Mouse (Mus musculus): ENCODE measurements around the gene Specc1. TPM values are rescaled to one million over a fixed set of nuclear protein-coding genes. Genes with fewer than 3 reads are reported as not detected.

Gene Specc1
- total and polyA plus RNA-seq, 3 experiments = 2.5 to 5.8 TPM; not detected in 1

GRCm38 (mm10) chr11:62177395-62178113, 221.0 kb downstream of the Specc1 start:
- Histone ChIP-seq H3K4me3 (ENCODE audit: control insufficient read depth in 1 of 2, insufficient read depth in 1 of 2, low read depth in 2 of 2, low read length in 2 of 2) (no peak overlapping the region), H3K27me3 (ENCODE audit: control insufficient read depth in 1 of 2, insufficient read depth in 2 of 2, low read length in 2 of 2) (no peaks in the 10 kb centered on the region), H3K9me3 (replicated peaks; ENCODE audit: insufficient read depth, low read length) (no peaks in the 10 kb centered on the region), H3K27ac (ENCODE audit: control insufficient read depth, low read depth, low read length) (no peak overlapping the region), H3K79me2 (ENCODE audit: control insufficient read depth, insufficient read depth, low read length, poor library complexity) (no peaks in the 10 kb centered on the region), H3K4me1 (ENCODE audit: control insufficient read depth in 1 of 2, insufficient read depth in 2 of 2, low read length in 2 of 2) (no peaks in the 10 kb centered on the region), H3K36me3 (ENCODE audit: control insufficient read depth in 1 of 2, insufficient read depth in 2 of 2, low read length in 2 of 2) (no peaks in the 10 kb centered on the region), H3K9ac (ENCODE audit: control insufficient read depth, low read depth, low read length, poor library complexity, severe bottlenecking) (no peak overlapping the region)
- TF ChIP-seq MYC (IDR thresholded peaks at IDR 0.05; ENCODE audit: low read depth, low read length) = no peak
- no peak for TF ChIP-seq SIN3A (IDR thresholded peaks at IDR 0.05; ENCODE audit: low read length)
- TF ChIP-seq E2F4 (IDR thresholded peaks at IDR 0.05; ENCODE audit: borderline replicate concordance, low read depth, low read length) = no peak
- TF ChIP-seq GATA1 (IDR thresholded peaks at IDR 0.05; ENCODE audit: low read depth, low read length) = no peak
- no peak for TF ChIP-seq UBTF (IDR thresholded peaks at IDR 0.05; ENCODE audit: borderline replicate concordance, insufficient read depth, low read depth, low read length)
- TF ChIP-seq BHLHE40 (IDR thresholded peaks at IDR 0.05; ENCODE audit: borderline replicate concordance, low read depth, low read length) = no peak
- TF ChIP-seq POLR2AphosphoS5 (IDR thresholded peaks at IDR 0.05; ENCODE audit: borderline replicate concordance, low read depth, low read length) = no peak
- no peak for TF ChIP-seq RAD21 (IDR thresholded peaks at IDR 0.05; ENCODE audit: low read depth, low read length)
- no peak for TF ChIP-seq MAFK (IDR thresholded peaks at IDR 0.05; ENCODE audit: borderline replicate concordance, low read depth, low read length)
- TF ChIP-seq ZKSCAN1 (IDR thresholded peaks at IDR 0.05; ENCODE audit: low read depth, low read length) = no peak
- TF ChIP-seq EP300 (IDR thresholded peaks at IDR 0.05; ENCODE audit: low read depth in 1 of 2, low read length in 2 of 2) = no peak
- no peak for TF ChIP-seq ZNF384 (IDR thresholded peaks at IDR 0.05; ENCODE audit: low read depth, low read length)
- no peak for TF ChIP-seq MAX (IDR thresholded peaks at IDR 0.05; ENCODE audit: low read length)
- TF ChIP-seq CHD2 (IDR thresholded peaks at IDR 0.05; ENCODE audit: low read length) = no peak
- TF ChIP-seq ETS1 (IDR thresholded peaks at IDR 0.05; ENCODE audit: low read depth, low read length) = no peak
- no peak for DNase-seq (ENCODE audit: low read depth, low spot score)

GRCm38 (mm10) chr11:62180791-62181190, 224.2 kb downstream of the Specc1 start:
- H3K4me1 ChIP-seq (ENCODE audit: control insufficient read depth in 1 of 2, insufficient read depth in 2 of 2, low read length in 2 of 2) = peaks cover 0 to 3% of the 10 kb centered on the region in 2 experiments; a peak in 1 of 4 replicates
- no peak overlapping the region for H3K4me3 ChIP-seq (ENCODE audit: control insufficient read depth in 1 of 2, insufficient read depth in 1 of 2, low read depth in 2 of 2, low read length in 2 of 2)
- H3K27ac ChIP-seq (ENCODE audit: control insufficient read depth, low read depth, low read length) = no peak overlapping the region
- TF ChIP-seq MAZ (IDR thresholded peaks at IDR 0.05; ENCODE audit: low read depth, low read length) (no peak), TCF12 (IDR thresholded peaks at IDR 0.05; ENCODE audit: low read depth, low read length) (no peak), RCOR1 (IDR thresholded peaks at IDR 0.05; ENCODE audit: low read depth, low read length) (no peak), TBP (IDR thresholded peaks at IDR 0.05; ENCODE audit: low read depth, low read length) (no peak), NRF1 (IDR thresholded peaks at IDR 0.05; ENCODE audit: insufficient read depth, low read depth, low read length, poor library complexity, severe bottlenecking) (no peak), ETS1 (IDR thresholded peaks at IDR 0.05; ENCODE audit: low read depth, low read length) (no peak), MYC (IDR thresholded peaks at IDR 0.05; ENCODE audit: low read depth, low read length) (no peak), MXI1 (IDR thresholded peaks at IDR 0.05; ENCODE audit: low read depth, low read length) (no peak), USF1 (IDR thresholded peaks at IDR 0.05; ENCODE audit: low read depth, low read length) (no peak), POLR2A (IDR thresholded peaks at IDR 0.05; ENCODE audit: control insufficient read depth in 1 of 2, insufficient read depth in 1 of 2, low read depth in 1 of 2, low read length in 2 of 2, poor library complexity in 1 of 2) (no peak), NELFE (IDR thresholded peaks at IDR 0.05; ENCODE audit: low read depth, low read length) (no peak), BHLHE40 (IDR thresholded peaks at IDR 0.05; ENCODE audit: borderline replicate concordance, low read depth, low read length) (no peak)
- DNase-seq (ENCODE audit: low read depth, low spot score) = no peak
- no peaks in the 10 kb centered on the region for H3K27me3 ChIP-seq (ENCODE audit: control insufficient read depth in 1 of 2, insufficient read depth in 2 of 2, low read length in 2 of 2)
- no peaks in the 10 kb centered on the region for H3K9me3 ChIP-seq (replicated peaks; ENCODE audit: insufficient read depth, low read length)
- H3K9ac ChIP-seq (ENCODE audit: control insufficient read depth, low read depth, low read length, poor library complexity, severe bottlenecking) = no peak overlapping the region
- H3K36me3 ChIP-seq (ENCODE audit: control insufficient read depth in 1 of 2, insufficient read depth in 2 of 2, low read length in 2 of 2) = peaks cover 0 to 2% of the 10 kb centered on the region in 2 experiments; a peak in 1 of 4 replicates
- H3K79me2 ChIP-seq (ENCODE audit: control insufficient read depth, insufficient read depth, low read length, poor library complexity) = no peaks in the 10 kb centered on the region
